Mouse (Mus musculus): Measurements from ENCODE around the gene 2410137M14Rik. TPM values are rescaled to one million over a fixed set of nuclear protein-coding genes. Genes with fewer than 3 reads are reported as not detected.

2410137M14Rik gene
- not detected in 2 replicates for polyA plus RNA-seq (2015; fragmentation: Nextera tagmentation; extraction: Ambion mirVana)

DNA sequence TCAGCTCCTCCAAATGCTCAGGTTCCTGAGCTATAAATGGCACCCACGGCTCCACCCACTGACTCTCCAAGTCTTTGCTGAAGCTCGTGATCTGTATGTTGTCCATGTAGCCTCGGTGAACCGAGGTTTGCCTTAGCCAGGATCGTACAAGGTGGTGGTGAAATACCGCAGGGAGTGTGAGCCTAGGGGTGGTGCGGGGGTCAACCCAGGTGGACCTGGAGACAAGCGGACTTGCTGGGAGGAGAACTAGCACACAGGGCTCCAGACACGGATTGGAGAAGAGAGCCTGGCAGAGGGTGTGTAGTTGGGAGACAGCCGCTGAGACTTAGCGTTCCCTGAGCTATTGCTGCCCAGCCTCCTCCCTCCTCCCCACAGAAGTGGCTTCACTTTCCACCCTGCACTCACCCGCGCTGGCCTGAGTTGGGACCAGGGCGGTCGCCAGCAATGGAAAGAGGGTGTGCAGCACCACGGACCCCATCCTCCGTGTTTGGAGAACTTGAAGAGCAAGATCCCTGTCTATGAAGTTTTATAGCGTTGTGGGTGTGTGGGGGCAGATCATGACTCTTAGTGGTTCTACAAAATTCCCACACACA lies at the start of gene 2410137M14Rik:
TSS of gene 2410137M14Rik (minus strand) at position 17 of the 593 bp plus-strand sequence.
- Histone ChIP-seq H3K27me3 (replicated peaks; ENCODE audit: control insufficient read depth, insufficient read depth, low read length) (no peaks in the 10 kb centered on the region), H3K4me3 (ENCODE audit: low read depth, low read length) (peak within 1 kb of the TSS; percentile 23), H3K4me2 (replicated peaks; ENCODE audit: low read depth) (peak within 1 kb of the TSS; percentile 61), H3K4me1 (replicated peaks; ENCODE audit: control insufficient read depth, insufficient read depth, low read length) (no peaks in the 10 kb centered on the region), H3K36me3 (ENCODE audit: control insufficient read depth, insufficient read depth) (no peaks in the 10 kb centered on the region), H3K27ac (ENCODE audit: low read depth, low read length) (no peak within 1 kb of the TSS), H3K9me3 (ENCODE audit: control insufficient read depth) (no peaks in the 10 kb centered on the region), H3K9ac (ENCODE audit: low read depth, low read length) (no peak within 1 kb of the TSS)
- peak; percentile 43; the same call in 1 of the 2 replicates for ATAC-seq
- TF ChIP-seq CTCF (IDR thresholded peaks at IDR 0.05; ENCODE audit: low read depth), result no peak
- 8% methylated on average over 18 of the region's 18 CpGs for WGBS

DNA sequence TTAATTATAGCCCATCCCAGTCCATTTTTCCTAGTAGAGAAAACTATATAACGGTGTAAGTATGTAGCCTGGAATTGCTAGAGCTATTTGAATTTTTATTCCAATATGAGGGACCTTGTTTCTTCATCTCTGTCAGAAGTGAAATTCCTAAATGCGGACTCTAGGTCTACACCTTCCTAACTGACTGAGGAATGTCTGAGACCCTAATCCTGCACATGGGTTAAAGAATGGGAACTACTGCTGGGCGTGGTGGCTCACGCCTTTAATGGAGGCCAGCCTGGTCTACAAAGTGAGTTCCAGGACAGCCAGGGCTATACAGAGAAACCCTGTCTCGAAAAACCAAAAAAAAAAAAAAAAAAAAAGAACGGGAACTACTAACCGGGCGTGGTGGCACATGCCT lies 48.1 kb upstream of the 2410137M14Rik start:
- Histone ChIP-seq H3K27ac (ENCODE audit: low read depth, low read length) (peak overlapping the region; percentile 74; the same call in 1 of the 2 replicates), H3K27me3 (replicated peaks; ENCODE audit: control insufficient read depth, insufficient read depth, low read length) (no peaks in the 10 kb centered on the region), H3K36me3 (ENCODE audit: control insufficient read depth, insufficient read depth) (no peaks in the 10 kb centered on the region), H3K4me2 (replicated peaks; ENCODE audit: low read depth) (peak overlapping the region; percentile 72), H3K9ac (ENCODE audit: low read depth, low read length) (no peak overlapping the region), H3K4me1 (replicated peaks; ENCODE audit: control insufficient read depth, insufficient read depth, low read length) (no peaks in the 10 kb centered on the region), H3K4me3 (ENCODE audit: low read depth, low read length) (peak overlapping the region; percentile 42), H3K9me3 (ENCODE audit: control insufficient read depth) (no peaks in the 10 kb centered on the region)
- 53% methylated on average over 8 of the region's 8 CpGs for WGBS
- TF ChIP-seq CTCF (IDR thresholded peaks at IDR 0.05; ENCODE audit: low read depth), result no peak
- ATAC-seq, result no peak

DNA sequence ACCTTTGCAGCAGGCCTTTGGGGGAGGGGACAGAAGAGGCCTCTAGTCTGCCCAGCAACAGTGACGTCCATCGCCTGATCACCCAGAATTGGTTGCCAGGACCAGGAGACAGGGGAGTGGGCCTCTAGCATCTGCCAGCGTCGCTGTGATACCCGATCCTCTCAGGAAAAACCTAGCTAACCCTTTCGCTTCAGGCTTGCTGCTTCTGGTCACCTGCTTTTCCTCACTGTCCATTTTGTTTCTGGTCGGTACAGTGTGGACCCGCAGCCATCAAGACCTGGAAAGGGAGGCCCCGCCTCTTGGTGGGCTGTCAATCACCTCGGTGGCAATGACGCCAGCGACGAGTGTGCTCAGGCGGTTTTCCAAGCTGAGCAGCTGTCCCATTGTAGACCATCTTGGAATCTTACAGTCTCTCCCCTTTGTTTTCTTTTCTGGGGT lies 47.7 kb upstream of the 2410137M14Rik start:
- Histone ChIP-seq H3K4me3 (ENCODE audit: low read depth, low read length) (peak overlapping the region; percentile 42), H3K36me3 (ENCODE audit: control insufficient read depth, insufficient read depth) (no peaks in the 10 kb centered on the region), H3K9me3 (ENCODE audit: control insufficient read depth) (no peaks in the 10 kb centered on the region), H3K27ac (ENCODE audit: low read depth, low read length) (peak overlapping the region; percentile 74), H3K4me1 (replicated peaks; ENCODE audit: control insufficient read depth, insufficient read depth, low read length) (no peaks in the 10 kb centered on the region), H3K9ac (ENCODE audit: low read depth, low read length) (no peak overlapping the region; the same call in 1 of the 2 replicates), H3K27me3 (replicated peaks; ENCODE audit: control insufficient read depth, insufficient read depth, low read length) (no peaks in the 10 kb centered on the region), H3K4me2 (replicated peaks; ENCODE audit: low read depth) (peak overlapping the region; percentile 72)
- peak; percentile 96 for ATAC-seq
- WGBS, result under 1% methylated on average over 14 of the region's 14 CpGs
- no peak for TF ChIP-seq CTCF (IDR thresholded peaks at IDR 0.05; ENCODE audit: low read depth)

DNA sequence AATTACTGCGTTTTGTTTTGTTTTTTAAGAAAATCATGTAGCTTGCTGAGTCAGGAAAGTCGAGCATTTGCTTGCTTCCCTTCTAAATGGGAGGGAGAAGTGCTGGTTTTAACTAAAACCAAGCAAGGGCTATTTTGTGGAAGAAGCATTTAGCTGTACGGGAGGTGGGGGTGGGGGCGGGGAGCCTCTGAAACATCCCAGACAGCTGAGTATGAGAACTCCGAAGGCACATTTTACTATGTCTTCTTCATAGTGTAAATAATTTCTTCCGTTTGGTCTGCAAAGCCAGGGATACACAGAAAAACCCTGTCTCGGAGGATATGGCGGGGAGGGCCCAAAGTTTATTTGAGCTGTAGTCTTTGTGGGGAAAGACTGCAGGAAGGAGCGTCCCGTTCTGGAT lies 47.2 kb upstream of the 2410137M14Rik start:
- ATAC-seq, result no peak
- no peaks in the 10 kb centered on the region for H3K9me3 ChIP-seq (ENCODE audit: control insufficient read depth)
- no peaks in the 10 kb centered on the region for H3K36me3 ChIP-seq (ENCODE audit: control insufficient read depth, insufficient read depth)
- H3K27me3 ChIP-seq (replicated peaks; ENCODE audit: control insufficient read depth, insufficient read depth, low read length), result no peaks in the 10 kb centered on the region
- TF ChIP-seq CTCF (IDR thresholded peaks at IDR 0.05; ENCODE audit: low read depth), result no peak
- no peak overlapping the region for H3K9ac ChIP-seq (ENCODE audit: low read depth, low read length)
- H3K4me1 ChIP-seq (replicated peaks; ENCODE audit: control insufficient read depth, insufficient read depth, low read length), result no peaks in the 10 kb centered on the region
- H3K27ac ChIP-seq (ENCODE audit: low read depth, low read length), result peak overlapping the region; percentile 74
- 15% methylated on average over 10 of the region's 10 CpGs for WGBS
- peak overlapping the region; percentile 72 for H3K4me2 ChIP-seq (replicated peaks; ENCODE audit: low read depth)
- H3K4me3 ChIP-seq (ENCODE audit: low read depth, low read length), result peak overlapping the region; percentile 42

DNA sequence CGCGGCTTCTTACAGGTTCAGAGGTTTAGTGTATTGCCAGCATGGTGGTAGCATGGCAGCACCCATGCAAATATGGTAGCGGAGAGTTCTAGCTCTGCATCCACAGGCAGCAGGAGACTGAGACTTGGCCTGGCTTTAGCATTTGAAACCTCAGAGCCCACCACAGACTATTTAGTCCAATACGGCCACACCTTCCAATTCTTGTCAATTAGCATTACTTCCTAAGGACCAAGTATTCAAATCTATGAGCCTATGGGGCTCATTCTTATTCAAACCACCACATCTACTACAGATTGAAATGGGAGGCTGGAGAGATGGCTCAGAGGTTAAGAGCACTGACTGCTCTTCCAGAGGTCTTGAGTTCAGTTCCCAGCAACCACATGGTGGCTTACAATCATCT lies 46.4 kb upstream of the 2410137M14Rik start:
- WGBS, result 97% methylated on average over 4 of the region's 4 CpGs
- no peaks in the 10 kb centered on the region for H3K9me3 ChIP-seq (ENCODE audit: control insufficient read depth)
- H3K4me2 ChIP-seq (replicated peaks; ENCODE audit: low read depth), result no peak overlapping the region
- no peak for TF ChIP-seq CTCF (IDR thresholded peaks at IDR 0.05; ENCODE audit: low read depth)
- ATAC-seq, result no peak
- no peaks in the 10 kb centered on the region for H3K27me3 ChIP-seq (replicated peaks; ENCODE audit: control insufficient read depth, insufficient read depth, low read length)
- H3K9ac ChIP-seq (ENCODE audit: low read depth, low read length), result no peak overlapping the region
- H3K4me1 ChIP-seq (replicated peaks; ENCODE audit: control insufficient read depth, insufficient read depth, low read length), result no peaks in the 10 kb centered on the region
- no peak overlapping the region for H3K4me3 ChIP-seq (ENCODE audit: low read depth, low read length)
- H3K27ac ChIP-seq (ENCODE audit: low read depth, low read length), result no peak overlapping the region
- H3K36me3 ChIP-seq (ENCODE audit: control insufficient read depth, insufficient read depth), result no peaks in the 10 kb centered on the region

DNA sequence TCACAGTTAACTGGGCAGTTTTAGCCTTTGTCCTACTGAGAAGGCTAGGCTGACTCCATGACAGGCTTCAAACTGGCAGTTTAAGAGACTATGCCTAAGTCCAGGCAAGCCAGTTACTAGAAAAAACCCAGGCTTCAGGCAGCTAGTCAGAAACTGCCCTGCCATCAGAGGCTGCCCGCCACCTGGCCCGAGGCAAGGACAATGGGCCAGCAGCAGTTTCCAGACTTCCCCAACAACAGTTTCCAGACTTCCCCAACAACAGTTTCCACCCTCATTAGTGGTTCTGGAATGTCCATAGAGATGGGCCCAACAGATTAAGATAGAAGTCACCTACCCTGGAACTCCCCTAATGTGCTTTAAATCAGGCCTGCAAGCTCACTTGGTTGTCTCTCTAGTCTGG lies 45.4 kb upstream of the 2410137M14Rik start:
- no peaks in the 10 kb centered on the region for H3K4me1 ChIP-seq (replicated peaks; ENCODE audit: control insufficient read depth, insufficient read depth, low read length)
- H3K9me3 ChIP-seq (ENCODE audit: control insufficient read depth), result no peaks in the 10 kb centered on the region
- no peak for ATAC-seq
- no peaks in the 10 kb centered on the region for H3K36me3 ChIP-seq (ENCODE audit: control insufficient read depth, insufficient read depth)
- no peaks in the 10 kb centered on the region for H3K27me3 ChIP-seq (replicated peaks; ENCODE audit: control insufficient read depth, insufficient read depth, low read length)
- no peak overlapping the region for H3K4me3 ChIP-seq (ENCODE audit: low read depth, low read length)
- TF ChIP-seq CTCF (IDR thresholded peaks at IDR 0.05; ENCODE audit: low read depth), result no peak
- no peak overlapping the region for H3K27ac ChIP-seq (ENCODE audit: low read depth, low read length)
- 84% methylated on average over 2 of the region's 2 CpGs for WGBS
- no peak overlapping the region for H3K9ac ChIP-seq (ENCODE audit: low read depth, low read length)
- no peak overlapping the region for H3K4me2 ChIP-seq (replicated peaks; ENCODE audit: low read depth)
